Mouse (Mus musculus): ENCODE measurements at regions not wholly inside any gene's neighbourhood (a gene's known extent, or its start where the extent isn't known, plus 50 kb on each side); places are given as distances from the start of the nearest gene placed in this dataset.

- DNase-seq = no peak
- Histone ChIP-seq H3K4me1 (ENCODE audit: control insufficient read depth, insufficient read depth, low read length) (no peaks in the 10 kb centered on the region), H3K27me3 (ENCODE audit: control insufficient read depth, insufficient read depth, low read length) (no peaks in the 10 kb centered on the region), H3K27ac (ENCODE audit: insufficient read depth, low read length) (no peak overlapping the region), H3K4me3 (replicated peaks; ENCODE audit: insufficient read depth, low read depth, low read length) (no peak overlapping the region)
- WGBS = 65% methylated on average over 15 of the region's 15 CpGs
- TF ChIP-seq POLR2A (IDR thresholded peaks at IDR 0.05; ENCODE audit: borderline replicate concordance, insufficient read depth, low read length) = no peak
- no peak for TF ChIP-seq CTCF (IDR thresholded peaks at IDR 0.05; ENCODE audit: borderline replicate concordance, insufficient read depth, low read depth, low read length)
Observed at GRCm38 (mm10) chr7:130059684-130060607, 460.2 kb downstream of the Ate1 start.

DNA sequence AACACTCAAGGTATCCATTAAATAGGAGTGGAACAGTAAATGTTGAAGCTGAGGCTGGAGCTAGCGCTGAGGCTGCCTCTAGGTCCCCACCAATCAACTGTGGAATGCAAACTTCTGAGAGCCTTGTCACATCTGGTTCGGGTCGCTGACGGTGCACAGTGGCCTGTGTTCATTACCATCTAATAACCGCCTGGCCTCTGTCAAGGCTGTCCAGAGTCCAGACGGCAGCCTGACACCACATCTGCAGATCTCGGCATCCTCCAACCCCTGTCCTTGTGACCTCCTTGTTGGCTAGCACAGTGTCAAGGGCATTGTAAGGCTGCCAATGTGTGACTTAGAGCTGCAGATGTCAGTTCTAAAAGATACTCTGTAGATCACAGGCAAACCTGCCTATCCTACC is 455.7 kb downstream of the Ate1 start:
- no peak for DNase-seq
- Histone ChIP-seq H3K4me1 (ENCODE audit: control insufficient read depth, insufficient read depth, low read length) (no peaks in the 10 kb centered on the region), H3K27me3 (ENCODE audit: control insufficient read depth, insufficient read depth, low read length) (no peaks in the 10 kb centered on the region), H3K27ac (ENCODE audit: insufficient read depth, low read length) (no peak overlapping the region), H3K4me3 (replicated peaks; ENCODE audit: insufficient read depth, low read depth, low read length) (no peak overlapping the region)
- 61% methylated on average over 7 of the region's 7 CpGs for WGBS
- TF ChIP-seq CTCF (IDR thresholded peaks at IDR 0.05; ENCODE audit: borderline replicate concordance, insufficient read depth, low read depth, low read length) (no peak), POLR2A (IDR thresholded peaks at IDR 0.05; ENCODE audit: borderline replicate concordance, insufficient read depth, low read length) (no peak)

DNA sequence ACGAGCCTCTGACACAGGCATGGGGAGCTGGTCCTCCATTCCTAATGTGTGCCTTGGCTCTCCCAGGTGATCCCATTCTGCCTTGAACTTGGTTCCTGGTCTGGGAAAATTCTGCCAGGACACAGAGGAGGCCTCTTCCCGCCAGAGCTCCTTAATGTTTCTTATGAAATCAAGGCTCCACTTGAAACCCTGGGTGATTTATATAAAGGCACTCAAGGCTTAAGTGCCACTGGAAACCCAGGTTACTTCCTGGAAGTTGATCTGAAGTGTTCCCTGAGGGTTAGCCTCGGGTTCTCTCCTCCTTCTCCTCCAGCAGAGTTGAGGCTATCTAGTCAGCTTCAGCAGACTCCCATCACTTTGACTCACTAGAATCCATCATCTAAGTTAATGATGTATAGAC is 451.9 kb downstream of the Ate1 start:
- Histone ChIP-seq H3K27ac (ENCODE audit: insufficient read depth, low read length) (no peak overlapping the region), H3K4me3 (replicated peaks; ENCODE audit: insufficient read depth, low read depth, low read length) (no peak overlapping the region), H3K4me1 (ENCODE audit: control insufficient read depth, insufficient read depth, low read length) (no peaks in the 10 kb centered on the region), H3K27me3 (ENCODE audit: control insufficient read depth, insufficient read depth, low read length) (no peaks in the 10 kb centered on the region)
- WGBS = 74% methylated on average over 3 of the region's 3 CpGs
- TF ChIP-seq POLR2A (IDR thresholded peaks at IDR 0.05; ENCODE audit: borderline replicate concordance, insufficient read depth, low read length) = no peak
- no peak for TF ChIP-seq CTCF (IDR thresholded peaks at IDR 0.05; ENCODE audit: borderline replicate concordance, insufficient read depth, low read depth, low read length)
- DNase-seq = no peak

DNA sequence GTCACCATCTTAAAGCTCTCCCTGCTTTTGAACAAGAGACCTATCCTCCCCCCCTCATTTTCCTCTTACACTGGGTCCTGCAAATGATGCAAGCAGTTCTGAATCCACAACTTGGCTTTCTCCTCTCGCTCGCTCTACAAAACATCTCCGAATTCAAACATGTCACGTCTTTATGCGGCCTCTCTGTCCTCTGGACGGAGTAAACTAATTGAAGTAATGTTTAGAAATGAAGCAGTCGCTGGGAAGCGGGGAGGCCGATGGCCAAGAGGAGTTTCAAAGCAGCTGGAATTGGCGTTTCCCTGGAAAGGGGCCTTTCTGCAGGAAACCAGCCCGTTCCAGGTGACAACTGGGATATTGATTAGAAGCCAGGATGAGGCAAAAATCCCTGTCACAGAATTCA is 446.8 kb downstream of the Ate1 start:
- 41% methylated on average over 11 of the region's 11 CpGs for WGBS

GRCm38 (mm10) chr7:130073890-130074819 is 446.0 kb downstream of the Ate1 start:
- no peak overlapping the region for H3K4me3 ChIP-seq (replicated peaks; ENCODE audit: insufficient read depth, low read depth, low read length)
- no peak overlapping the region for H3K27ac ChIP-seq (ENCODE audit: insufficient read depth, low read length)
- 33% methylated on average over 27 of the region's 27 CpGs for WGBS
- TF ChIP-seq POLR2A (IDR thresholded peaks at IDR 0.05; ENCODE audit: borderline replicate concordance, insufficient read depth, low read length) (no peak), CTCF (IDR thresholded peaks at IDR 0.05; ENCODE audit: borderline replicate concordance, insufficient read depth, low read depth, low read length) (no peak)
- H3K27me3 ChIP-seq (ENCODE audit: control insufficient read depth, insufficient read depth, low read length) = no peaks in the 10 kb centered on the region
- H3K4me1 ChIP-seq (ENCODE audit: control insufficient read depth, insufficient read depth, low read length) = no peaks in the 10 kb centered on the region
- DNase-seq = peak; percentile 6 to 11

More for the DNA sequence above, 446.8 kb downstream of the Ate1 start:
- TF ChIP-seq CTCF (IDR thresholded peaks at IDR 0.05; ENCODE audit: borderline replicate concordance, insufficient read depth, low read depth, low read length) (no peak), POLR2A (IDR thresholded peaks at IDR 0.05; ENCODE audit: borderline replicate concordance, insufficient read depth, low read length) (no peak)
- Histone ChIP-seq H3K27me3 (ENCODE audit: control insufficient read depth, insufficient read depth, low read length) (no peaks in the 10 kb centered on the region), H3K27ac (ENCODE audit: insufficient read depth, low read length) (no peak overlapping the region), H3K4me1 (ENCODE audit: control insufficient read depth, insufficient read depth, low read length) (no peaks in the 10 kb centered on the region), H3K4me3 (replicated peaks; ENCODE audit: insufficient read depth, low read depth, low read length) (no peak overlapping the region)
- DNase-seq = no peak

- TF ChIP-seq CTCF (IDR thresholded peaks at IDR 0.05; ENCODE audit: borderline replicate concordance, insufficient read depth, low read depth, low read length) (no peak), POLR2A (IDR thresholded peaks at IDR 0.05; ENCODE audit: borderline replicate concordance, insufficient read depth, low read length) (no peak)
- WGBS = 91% methylated on average over 4 of the region's 4 CpGs
- DNase-seq = no peak
- H3K4me1 ChIP-seq (ENCODE audit: control insufficient read depth, insufficient read depth, low read length) = no peaks in the 10 kb centered on the region
- no peak overlapping the region for H3K27ac ChIP-seq (ENCODE audit: insufficient read depth, low read length)
- H3K4me3 ChIP-seq (replicated peaks; ENCODE audit: insufficient read depth, low read depth, low read length) = no peak overlapping the region
- H3K27me3 ChIP-seq (ENCODE audit: control insufficient read depth, insufficient read depth, low read length) = no peaks in the 10 kb centered on the region
Observed at GRCm38 (mm10) chr7:130082662-130083061, 437.5 kb downstream of the Ate1 start.

DNA sequence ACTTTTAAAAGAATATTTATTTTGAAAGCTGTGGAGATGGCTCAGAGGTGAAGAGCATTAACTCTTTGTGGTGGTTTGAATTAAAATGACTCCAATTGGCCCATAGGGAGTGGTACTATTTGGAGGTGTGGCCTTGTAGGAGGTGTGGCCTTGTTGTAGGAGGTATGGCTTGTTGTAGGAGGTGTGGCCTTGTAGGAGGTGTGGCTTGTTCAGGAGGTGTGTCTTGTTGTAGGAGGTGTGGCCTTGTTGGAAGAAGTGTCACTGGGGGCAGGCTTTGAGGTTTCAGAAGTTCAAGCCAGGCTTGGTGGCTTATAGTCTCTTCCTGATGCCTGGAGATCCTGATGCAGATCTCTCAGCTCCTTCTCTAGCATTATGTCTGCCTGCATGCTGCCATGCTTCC is 434.5 kb downstream of the Ate1 start:
- H3K27me3 ChIP-seq (ENCODE audit: control insufficient read depth, insufficient read depth, low read length) = no peaks in the 10 kb centered on the region
- DNase-seq = no peak
- no peaks in the 10 kb centered on the region for H3K4me1 ChIP-seq (ENCODE audit: control insufficient read depth, insufficient read depth, low read length)
- no peak overlapping the region for H3K27ac ChIP-seq (ENCODE audit: insufficient read depth, low read length)
- TF ChIP-seq CTCF (IDR thresholded peaks at IDR 0.05; ENCODE audit: borderline replicate concordance, insufficient read depth, low read depth, low read length) (no peak), POLR2A (IDR thresholded peaks at IDR 0.05; ENCODE audit: borderline replicate concordance, insufficient read depth, low read length) (no peak)
- H3K4me3 ChIP-seq (replicated peaks; ENCODE audit: insufficient read depth, low read depth, low read length) = no peak overlapping the region
